Mouse (Mus musculus) 416B (cell line): ENCODE measurements at regions not wholly inside any gene's neighbourhood (a gene's known extent, or its start where the extent isn't known, plus 50 kb on each side); places are given as distances from the start of the nearest gene placed in this dataset.
A peak's percentile ranks its signal among the peaks of the same experiment; 100 is the strongest.

Experiments used
- DNase-seq: peaks from one replicate; pipeline ENCODE4 v3.0.0; 2011; ENCODE audit warnings: low read depth

DNA sequence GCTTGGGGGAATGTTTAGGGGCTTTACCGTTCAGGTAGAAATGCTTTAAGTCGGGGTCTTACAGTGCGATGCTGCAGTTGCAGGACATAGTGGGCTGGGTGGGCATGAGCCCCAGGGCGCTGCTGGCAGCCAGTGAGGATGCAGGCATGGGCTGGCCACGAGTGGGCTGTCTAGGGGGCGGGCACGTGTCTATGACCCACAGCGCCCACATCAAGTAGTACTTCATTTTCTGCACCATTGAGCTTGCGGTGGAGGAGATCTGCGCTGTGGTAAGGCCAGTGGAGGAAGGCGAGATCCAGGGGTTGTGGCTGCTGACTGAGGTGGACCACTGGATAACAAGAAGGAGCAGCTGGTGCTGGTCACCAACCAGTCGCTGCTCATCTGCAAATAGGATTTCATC, 52.4 kb upstream of the Olfr291 start:
- no peak for DNase-seq

DNA sequence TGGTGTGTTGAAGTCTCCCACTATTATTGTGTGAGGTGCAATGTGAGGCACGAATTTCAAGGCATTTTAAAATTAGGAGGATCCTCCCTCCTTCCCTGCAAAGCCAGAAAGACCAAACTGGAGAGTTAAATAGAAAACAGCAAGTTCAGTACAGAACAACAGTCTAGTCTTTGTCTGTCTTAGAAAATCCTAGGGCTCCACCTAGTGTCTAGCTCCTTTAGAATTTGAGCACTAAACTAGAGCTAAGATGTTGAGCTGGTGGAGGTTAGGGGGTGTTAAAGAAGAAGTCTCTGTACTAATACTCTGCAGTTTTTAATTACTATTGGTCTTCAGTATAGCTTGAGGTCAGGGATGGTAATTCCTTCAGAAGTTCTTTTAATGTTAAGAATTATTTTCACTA, 58.7 kb upstream of the Olfr291 start:
- peak; percentile 52 for DNase-seq

DNA sequence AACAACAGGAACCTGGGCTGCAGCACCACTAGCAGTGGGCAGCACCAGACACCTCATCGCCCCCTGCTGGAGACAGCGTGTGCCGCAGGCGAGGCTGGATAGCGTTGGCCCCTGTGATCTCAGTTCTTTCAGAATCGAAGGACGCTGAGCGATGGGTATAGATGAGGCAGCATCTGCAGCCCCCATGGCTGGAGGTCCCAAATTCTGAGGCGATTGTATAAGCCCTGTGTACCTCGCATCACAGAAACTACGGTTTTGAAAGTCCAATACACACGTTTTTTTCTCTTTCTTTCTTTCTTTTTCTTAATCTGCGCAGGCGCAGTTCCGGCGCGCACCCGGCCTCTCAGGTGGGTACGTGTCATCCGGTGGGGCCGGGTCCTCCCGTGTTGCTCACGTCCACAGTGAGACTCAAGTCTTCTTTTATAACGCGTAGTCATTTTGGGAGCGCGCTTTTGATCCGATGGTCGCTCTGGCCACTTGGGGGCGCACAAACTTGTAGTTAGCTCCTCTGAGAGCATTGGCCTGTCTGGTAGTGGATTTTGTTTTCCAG, 74.0 kb upstream of the Olfr291 start:
- peak; percentile 87 for DNase-seq

DNA sequence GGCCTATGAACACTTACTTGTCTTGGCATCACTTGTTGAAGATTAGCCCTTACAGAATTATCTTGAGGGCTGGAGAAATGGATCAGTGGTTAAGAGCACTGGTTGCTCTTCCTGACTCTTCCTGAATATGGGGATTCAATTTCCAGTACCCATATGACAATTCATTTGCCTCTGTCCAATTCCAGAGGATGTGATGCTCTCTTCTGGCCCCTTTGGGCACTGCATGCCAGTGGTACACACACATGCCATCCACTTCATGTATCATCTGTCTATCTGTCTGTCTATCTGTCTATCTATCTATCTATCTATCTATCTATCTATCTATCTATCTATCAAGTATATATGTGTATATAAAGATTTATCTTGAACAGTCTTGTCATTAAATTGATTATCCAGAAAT, 75.7 kb upstream of the Olfr291 start:
- DNase-seq: peak; percentile 8

DNA sequence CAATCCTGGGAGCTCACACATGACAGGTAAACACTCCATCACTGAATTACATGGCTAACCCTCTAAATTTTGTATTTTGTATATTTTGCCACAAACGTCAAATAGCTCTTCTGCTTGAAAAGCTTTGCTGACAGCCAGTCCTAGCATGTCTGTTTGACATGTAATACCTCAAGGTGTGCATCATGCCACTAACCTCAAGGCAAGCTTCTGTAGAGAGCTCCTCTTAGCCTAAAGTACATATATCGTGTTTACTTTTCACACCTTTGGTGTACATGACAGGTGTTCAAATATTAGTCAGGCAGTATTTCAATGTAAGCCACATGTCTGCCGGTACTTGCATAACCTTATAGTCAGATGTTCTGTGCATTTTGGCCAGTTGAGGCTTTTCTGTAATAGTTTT, 66.5 kb upstream of the Zfand6 start:
- no peak for DNase-seq

DNA sequence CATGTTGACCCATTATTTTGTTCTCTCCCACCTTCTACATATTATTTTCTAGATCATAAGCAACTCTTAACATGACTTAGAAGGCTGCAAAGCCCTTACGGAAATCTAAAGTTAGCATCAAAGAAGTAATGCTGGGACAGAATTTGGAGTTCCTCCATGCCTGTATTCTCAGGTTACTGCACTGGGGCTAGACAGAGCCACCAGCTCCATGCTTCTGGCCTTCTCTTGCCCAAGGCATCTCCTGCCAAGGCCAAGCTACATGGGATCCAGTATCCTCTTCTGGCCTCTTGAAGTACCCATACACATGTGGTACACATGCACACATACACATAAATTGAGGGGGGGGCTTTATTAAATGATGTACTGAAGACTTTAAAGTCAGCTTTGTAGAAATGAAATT, 63.6 kb upstream of the Zfand6 start:
- DNase-seq: no peak

DNA sequence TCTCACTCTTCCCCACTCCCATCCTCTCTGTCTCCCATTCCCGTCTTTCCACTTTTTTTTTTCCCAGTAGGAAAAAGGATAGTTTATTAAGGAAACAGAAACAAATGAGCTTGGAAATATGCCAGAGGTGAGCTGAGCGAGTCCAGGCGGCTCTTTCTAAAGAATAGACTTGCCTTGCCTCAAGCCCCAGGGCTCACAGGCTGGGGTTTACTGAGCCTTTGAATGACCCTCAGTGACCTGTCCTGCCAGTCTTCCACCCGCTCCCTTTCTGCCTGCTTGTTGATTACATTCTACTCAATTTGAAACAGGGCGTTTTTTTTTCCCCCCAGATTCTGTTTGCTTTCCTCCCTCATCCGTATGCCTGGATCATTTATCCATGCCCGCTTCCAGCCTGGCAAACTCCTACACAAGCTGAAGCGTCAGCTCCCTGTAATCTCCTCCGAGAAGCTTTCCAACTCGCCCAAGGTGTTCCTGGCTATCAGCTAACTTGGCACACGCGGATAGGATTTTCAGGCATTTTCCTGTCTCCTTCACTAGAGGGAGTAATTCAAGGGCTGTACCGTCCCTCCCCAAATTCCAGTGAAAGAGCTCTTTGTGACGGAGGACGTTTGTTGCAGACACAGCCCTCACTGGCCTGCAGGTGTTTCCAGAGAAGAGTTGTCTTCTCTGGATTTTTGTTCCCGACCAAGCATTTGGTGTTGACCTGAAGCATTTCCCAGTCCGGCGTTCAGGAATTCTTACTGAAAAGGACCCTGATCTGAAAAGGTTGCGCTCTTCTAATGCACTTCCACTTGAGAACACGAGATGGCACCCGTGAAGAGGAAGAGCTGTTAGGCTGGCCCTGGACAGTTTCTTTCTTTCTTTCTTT, 59.9 kb upstream of the Zfand6 start:
- DNase-seq: peak; percentile 61

DNA sequence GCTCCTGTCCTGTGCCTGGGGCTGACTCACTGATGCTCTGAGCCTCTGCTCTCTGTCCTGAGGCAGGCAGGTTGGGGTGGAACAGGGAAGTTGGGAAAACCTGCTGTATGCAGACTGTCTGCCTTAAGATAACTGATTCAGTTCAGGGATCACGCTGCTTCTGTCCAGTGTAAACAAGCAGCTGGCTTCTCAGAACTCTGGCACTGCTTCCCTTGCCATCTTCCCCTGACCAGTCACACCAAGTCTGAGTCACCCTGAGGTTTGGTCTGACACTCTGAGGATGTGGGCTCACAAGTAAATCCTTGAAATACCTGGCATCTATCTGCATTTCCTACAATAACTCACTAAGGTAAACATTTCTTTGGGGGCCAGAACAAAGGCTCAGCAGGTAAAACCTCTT, 58.1 kb upstream of the Zfand6 start:
- DNase-seq: peak; percentile 29

DNA sequence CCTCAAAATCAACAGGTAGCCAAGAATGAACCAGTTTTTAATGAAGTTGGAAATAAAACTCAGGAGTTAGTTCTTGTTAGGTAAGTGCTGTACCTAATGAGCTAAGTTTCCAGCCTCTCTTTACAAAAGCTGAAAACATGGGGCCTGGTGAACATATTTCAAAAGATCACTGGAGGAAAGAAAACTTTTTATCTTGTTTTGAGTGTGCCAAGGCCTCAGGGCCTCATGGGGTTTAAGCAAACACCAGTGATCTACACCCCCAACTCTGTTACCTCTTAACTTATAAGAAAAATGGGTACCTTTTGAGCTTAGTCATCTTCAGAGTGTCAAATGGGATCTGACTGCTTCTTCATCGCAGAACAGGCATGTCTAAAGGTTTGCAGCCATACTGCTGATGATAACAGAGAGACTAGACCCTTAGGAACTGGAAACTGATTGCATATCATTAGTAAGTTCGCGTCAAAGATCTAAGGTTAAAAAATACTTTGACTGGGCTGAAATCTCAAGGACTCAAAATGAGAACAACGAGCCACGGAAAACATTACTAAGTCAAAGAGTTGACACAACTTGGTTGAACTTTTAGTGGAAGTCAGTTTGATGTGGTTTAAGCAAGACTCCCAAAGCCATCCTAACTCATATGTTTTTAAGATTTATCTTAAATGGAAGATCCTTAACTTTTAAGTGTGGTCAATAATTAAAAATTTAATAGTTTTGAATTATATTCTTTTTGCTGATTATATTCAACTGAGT, 54.7 kb upstream of the Zfand6 start:
- DNase-seq: no peak

DNA sequence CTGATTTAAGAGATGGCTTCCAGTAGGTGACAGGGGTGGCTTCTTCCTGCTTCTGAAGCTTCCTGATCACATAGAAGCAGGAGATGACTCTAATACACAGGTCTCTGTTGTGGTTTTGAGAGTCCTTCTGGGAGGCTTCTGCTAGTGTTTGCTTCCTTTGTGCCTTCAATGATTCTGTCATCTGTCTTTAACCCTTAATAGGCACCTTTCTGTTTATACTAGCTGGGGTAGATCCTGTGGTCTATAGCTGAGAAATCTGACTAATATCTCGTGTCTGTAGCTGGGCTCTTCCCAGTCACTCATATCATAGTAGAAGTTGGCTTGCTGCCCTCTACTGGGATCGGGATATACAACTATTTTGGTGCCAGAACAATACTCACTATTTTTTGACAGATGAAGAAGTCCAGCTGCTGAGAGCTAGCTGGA, 50.2 kb upstream of the Zfand6 start:
- peak; percentile 57 for DNase-seq
